ENCODE assay signal across 16 mouse cellular contexts in genomic region chr16:95897843-95898242, GRCm38 (mm10).
DNase-seq lines count a peak whose midpoint lies in the region; ATAC-seq and TF ChIP-seq lines count a peak whose summit lies in the region.
"Had no signal": no experiment of that assay in that cellular context is flagged by ENCODE, and none has a peak within 500 bp of the region (broad histone marks: within the 10 kb centered on the region; RNA-seq: fewer than 3 reads in every experiment).

No protein-coding gene starts in this region.

- DNase-seq in kidney, adult 18-20 months = peak; percentile 0
- no peak for DNase-seq in kidney, adult 8-10 months
- DNase-seq in 416B (ENCODE audit: low read depth) = peak; percentile 81
- no peak for DNase-seq in cerebellum, postnatal 4 days (ENCODE audit: low spot score in 2 of 2)
- DNase-seq in gastrocnemius, adult 18-20 months (ENCODE audit: low spot score) = no peak
- no peak for DNase-seq in ovary, postnatal 14 days (ENCODE audit: low spot score)
- DNase-seq: cerebellum, postnatal 14 days; heart, postnatal 14 days; left cerebral cortex, postnatal 4 days; right cerebral cortex, postnatal 4 days had no signal

- ATAC-seq in megakaryocyte progenitor cell, adult 5-6 weeks (replicated peaks; ENCODE audit: poor library complexity) = peak; percentile 65
- ATAC-seq: midbrain, embryonic 13.5 days had no signal

- peak overlapping the region; percentile 54 for H3K27ac ChIP-seq in embryonic fibroblast, embryonic 13.5 days (ENCODE audit: insufficient read depth, low read length)
- H3K27ac ChIP-seq: hindbrain, embryonic 15.5 days; liver, embryonic 14.5 days; midbrain, embryonic 13.5 days; stomach, embryonic 15.5 days had no signal

- H3K4me1 ChIP-seq in embryonic fibroblast, embryonic 13.5 days (ENCODE audit: control insufficient read depth, insufficient read depth, low read length) = 0 out of 2 replicates have a peak, but pooled peaks cover 3% of the 10 kb centered on the region
- H3K4me1 ChIP-seq: hindbrain, embryonic 15.5 days; midbrain, embryonic 13.5 days; stomach, embryonic 15.5 days had no signal

- no peak for TF ChIP-seq CTCF in embryonic fibroblast, embryonic 13.5 days (IDR thresholded peaks at IDR 0.05; ENCODE audit: borderline replicate concordance, insufficient read depth, low read length)

- TF ChIP-seq POLR2A in embryonic fibroblast, embryonic 13.5 days (IDR thresholded peaks at IDR 0.05; ENCODE audit: low read depth, low read length) = no peak

- no peak overlapping the region for H3K4me3 ChIP-seq in embryonic fibroblast, embryonic 13.5 days (ENCODE audit: insufficient read depth, low read length)
- H3K4me3 ChIP-seq: hindbrain, embryonic 15.5 days; midbrain, embryonic 13.5 days; stomach, embryonic 15.5 days had no signal

Comparison
In these comparisons a context has a peak if more than half of its experiments do, and no peak if none do; other contexts are left out.
1. DNase-seq: peak in kidney, adult 18-20 months (single experiment) and 416B (single experiment); none in kidney, adult 8-10 months (0 of 2), cerebellum, postnatal 4 days (0 of 2), gastrocnemius, adult 18-20 months (single experiment) and ovary, postnatal 14 days (single experiment).